Mouse (Mus musculus) kidney, adult 2 months (tissue): ENCODE measurements at regions not wholly inside any gene's neighbourhood (a gene's known extent, or its start where the extent isn't known, plus 50 kb on each side); places are given as distances from the start of the nearest gene placed in this dataset.

Experiments
- CTCF ChIP-seq: fragments of 200-500 bp; conservative IDR thresholded peaks from 2 replicates; pipeline ENCODE4 v1.5.1; 2011; ENCODE audit warnings: low read depth, mild to moderate bottlenecking, control low read depth, low read length, moderate library complexity, mixed read lengths; ENCODE audit not compliant: insufficient read depth, insufficient read length
- POLR2A ChIP-seq: fragments of 200-500 bp; IDR thresholded peaks from one replicate; pipeline ENCODE4 v1.6.1; 2011; ENCODE audit warnings: low read depth, low read length, control low read depth

GRCm38 (mm10) chr10:8063458-8064090 is 107.5 kb upstream of the Tab2 start:
- TF ChIP-seq CTCF (no peak), POLR2A (no peak)
